Mouse (Mus musculus) hindbrain, embryonic 14.5 days (tissue): ENCODE measurements at regions not wholly inside any gene's neighbourhood (a gene's known extent, or its start where the extent isn't known, plus 50 kb on each side); places are given as distances from the start of the nearest gene placed in this dataset.

Source experiments
- ATAC-seq: fragments of 200-750 bp; cut with Nextera tagmentation; 2 replicates; pipeline ENCODE4 v1.8.0; 2017; ENCODE audit warnings: moderate number of reproducible peaks, mild to moderate bottlenecking, moderate TSS enrichment, moderate library complexity; ENCODE audit not compliant: low FRiP score
- DNase-seq: peaks from one replicate; pipeline ENCODE4 v3.0.0-alpha.2; 2015; ENCODE audit warnings: low spot score
- H3K27ac ChIP-seq: fragments of 300-500 bp; sonication (generic); 2 replicates; pipeline ENCODE4 v1.5.1; 2014; ENCODE audit warnings: mild to moderate bottlenecking, moderate library complexity
- H3K27me3 ChIP-seq: fragments of 300-500 bp; sonication (generic); 2 replicates; pipeline ENCODE4 v1.6.1; 2014; ENCODE audit warnings: mild to moderate bottlenecking, low read length, mixed read lengths; ENCODE audit not compliant: control insufficient read depth, insufficient read depth
- H3K36me3 ChIP-seq: fragments of 300-500 bp; sonication (generic); replicated peaks from 2 replicates; pipeline ENCODE4 v1.6.1; 2014; ENCODE audit not compliant: control insufficient read depth, insufficient read depth
- H3K4me1 ChIP-seq: fragments of 300-500 bp; sonication (generic); replicated peaks from 2 replicates; pipeline ENCODE4 v1.6.1; 2014; ENCODE audit warnings: antibody characterized with exemption, low read length, mixed read lengths; ENCODE audit not compliant: control insufficient read depth, insufficient read depth
- H3K4me2 ChIP-seq: fragments of 300-500 bp; sonication (generic); replicated peaks from 2 replicates; pipeline ENCODE4 v1.6.1; 2014; ENCODE audit warnings: mild to moderate bottlenecking, moderate library complexity
- H3K4me3 ChIP-seq: fragments of 300-500 bp; sonication (generic); replicated peaks from 2 replicates; pipeline ENCODE4 v1.5.1; 2014; ENCODE audit warnings: mild to moderate bottlenecking, low read length
- H3K9ac ChIP-seq: fragments of 300-500 bp; sonication (generic); 2 replicates; pipeline ENCODE4 v1.6.1; 2014
- H3K9me3 ChIP-seq: fragments of 300-500 bp; sonication (generic); 2 replicates; pipeline ENCODE4 v1.6.1; 2016; ENCODE audit warnings: low read length; ENCODE audit not compliant: control insufficient read depth
- WGBS: fragments of 180-500 bp; shearing (Covaris S2); extraction: QIAGEN DNeasy Blood & Tissue Kit; methylation state at CpG from one replicate; pipeline ENCODE4 v1.1.7; 2014; 5-methylcytosine and 5-hydroxymethylcytosine counted together

GRCm38 (mm10) chr15:62712543-62713131 is 1132.3 kb downstream of the Gsdmc2 start:
- H3K27ac ChIP-seq, result no peak overlapping the region
- ATAC-seq (no peak), DNase-seq (no peak)
- no peak overlapping the region for H3K4me2 ChIP-seq
- H3K27me3 ChIP-seq, result no peaks in the 10 kb centered on the region
- H3K36me3 ChIP-seq, result no peaks in the 10 kb centered on the region
- H3K9me3 ChIP-seq, result no peaks in the 10 kb centered on the region
- WGBS, result 91% methylated on average over 7 of the region's 9 CpGs
- no peak overlapping the region for H3K4me3 ChIP-seq
- H3K9ac ChIP-seq, result no peak overlapping the region
- H3K4me1 ChIP-seq, result no peaks in the 10 kb centered on the region

- H3K27ac ChIP-seq, result no peak overlapping the region
- ATAC-seq (no peak), DNase-seq (no peak)
- no peaks in the 10 kb centered on the region for H3K27me3 ChIP-seq
- H3K4me2 ChIP-seq, result no peak overlapping the region
- H3K9ac ChIP-seq, result no peak overlapping the region
- WGBS, result 67% methylated on average over 3 of the region's 3 CpGs
- no peaks in the 10 kb centered on the region for H3K9me3 ChIP-seq
- no peaks in the 10 kb centered on the region for H3K36me3 ChIP-seq
- no peaks in the 10 kb centered on the region for H3K4me1 ChIP-seq
- no peak overlapping the region for H3K4me3 ChIP-seq
These were observed 1132.9 kb downstream of the Gsdmc2 start for GRCm38 (mm10) chr15:62712060-62712542.

- Histone ChIP-seq H3K4me3 (no peak overlapping the region), H3K9ac (no peak overlapping the region), H3K36me3 (no peaks in the 10 kb centered on the region), H3K4me1 (no peaks in the 10 kb centered on the region), H3K4me2 (no peak overlapping the region), H3K27ac (no peak overlapping the region), H3K27me3 (no peaks in the 10 kb centered on the region), H3K9me3 (no peaks in the 10 kb centered on the region)
- DNase-seq (peak; percentile 40), ATAC-seq (no peak)
- 73% methylated on average over 2 of the region's 2 CpGs for WGBS
These were observed 1135.4 kb downstream of the Gsdmc2 start for GRCm38 (mm10) chr15:62709546-62709945.

- DNase-seq, result no peak
- Histone ChIP-seq H3K4me3 (no peak overlapping the region), H3K36me3 (no peaks in the 10 kb centered on the region), H3K9me3 (no peaks in the 10 kb centered on the region), H3K27ac (no peak overlapping the region), H3K9ac (no peak overlapping the region), H3K27me3 (no peaks in the 10 kb centered on the region), H3K4me2 (no peak overlapping the region), H3K4me1 (no peaks in the 10 kb centered on the region)
- ATAC-seq, result no peak
- WGBS, result 62% methylated on average over 1 of the region's 1 CpGs
These were observed 1146.4 kb downstream of the Gsdmc2 start for GRCm38 (mm10) chr15:62698559-62698958.

- Histone ChIP-seq H3K4me1 (no peaks in the 10 kb centered on the region), H3K4me2 (no peak overlapping the region), H3K27me3 (no peaks in the 10 kb centered on the region), H3K4me3 (no peak overlapping the region), H3K9ac (no peak overlapping the region), H3K36me3 (no peaks in the 10 kb centered on the region), H3K27ac (no peak overlapping the region), H3K9me3 (no peaks in the 10 kb centered on the region)
- DNase-seq (no peak), ATAC-seq (no peak)
- WGBS, result 43% methylated on average over 3 of the region's 3 CpGs
These were observed 1150.2 kb downstream of the Gsdmc2 start for GRCm38 (mm10) chr15:62694734-62695133.

- Histone ChIP-seq H3K27me3 (no peaks in the 10 kb centered on the region), H3K4me1 (no peaks in the 10 kb centered on the region), H3K27ac (no peak overlapping the region), H3K36me3 (no peaks in the 10 kb centered on the region), H3K9me3 (no peaks in the 10 kb centered on the region), H3K4me3 (no peak overlapping the region), H3K4me2 (no peak overlapping the region), H3K9ac (no peak overlapping the region)
- 96% methylated on average over 9 of the region's 10 CpGs for WGBS
- no peak for DNase-seq
- ATAC-seq, result no peak
These were observed 1151.3 kb downstream of the Gsdmc2 start for GRCm38 (mm10) chr15:62693671-62694070.

GRCm38 (mm10) chr15:62673410-62673809 is 1171.6 kb downstream of the Gsdmc2 start:
- Histone ChIP-seq H3K36me3 (no peaks in the 10 kb centered on the region), H3K27ac (no peak overlapping the region), H3K27me3 (no peaks in the 10 kb centered on the region), H3K9me3 (no peaks in the 10 kb centered on the region), H3K4me2 (no peak overlapping the region), H3K4me1 (no peaks in the 10 kb centered on the region), H3K4me3 (no peak overlapping the region), H3K9ac (no peak overlapping the region)
- ATAC-seq (peak; percentile 73; the same call in 1 of the 2 replicates), DNase-seq (peak; percentile 65)
- 41% methylated on average over 4 of the region's 4 CpGs for WGBS

GRCm38 (mm10) chr15:62670026-62670425 is 1175.0 kb downstream of the Gsdmc2 start:
- H3K4me3 ChIP-seq, result no peak overlapping the region
- H3K36me3 ChIP-seq, result no peaks in the 10 kb centered on the region
- WGBS, result 89% methylated on average over 3 of the region's 3 CpGs
- no peaks in the 10 kb centered on the region for H3K4me1 ChIP-seq
- no peaks in the 10 kb centered on the region for H3K9me3 ChIP-seq
- H3K27ac ChIP-seq, result no peak overlapping the region
- DNase-seq, result no peak
- no peaks in the 10 kb centered on the region for H3K27me3 ChIP-seq
- H3K9ac ChIP-seq, result no peak overlapping the region
- H3K4me2 ChIP-seq, result no peak overlapping the region
- no peak for ATAC-seq

GRCm38 (mm10) chr15:62659096-62659495 is 1185.9 kb downstream of the Gsdmc2 start:
- DNase-seq, result no peak
- no peak for ATAC-seq
- Histone ChIP-seq H3K27me3 (no peaks in the 10 kb centered on the region), H3K4me2 (no peak overlapping the region), H3K9me3 (no peaks in the 10 kb centered on the region), H3K4me3 (no peak overlapping the region), H3K4me1 (no peaks in the 10 kb centered on the region), H3K36me3 (no peaks in the 10 kb centered on the region), H3K27ac (no peak overlapping the region), H3K9ac (no peak overlapping the region)
- WGBS, result 46% methylated on average over 4 of the region's 4 CpGs

- no peaks in the 10 kb centered on the region for H3K9me3 ChIP-seq
- H3K4me2 ChIP-seq, result no peak overlapping the region
- H3K27ac ChIP-seq, result no peak overlapping the region
- DNase-seq (no peak), ATAC-seq (no peak)
- no peaks in the 10 kb centered on the region for H3K4me1 ChIP-seq
- 80% methylated on average over 1 of the region's 1 CpGs for WGBS
- no peaks in the 10 kb centered on the region for H3K36me3 ChIP-seq
- H3K9ac ChIP-seq, result no peak overlapping the region
- H3K4me3 ChIP-seq, result no peak overlapping the region
- H3K27me3 ChIP-seq, result no peaks in the 10 kb centered on the region
These were observed 1186.3 kb downstream of the Gsdmc2 start for GRCm38 (mm10) chr15:62658695-62659094.
